Mouse (Mus musculus) erythroblast, embryonic 14.5 days (primary cell): ENCODE data around the gene Plekha5.

Experiments used
- GATA1 ChIP-seq: IDR thresholded peaks from 2 replicates; pipeline ENCODE4 v1.6.1; 2012; ENCODE audit warnings: low read length, inconsistent platforms, mixed read lengths
- TAL1 ChIP-seq: IDR thresholded peaks from 3 replicates; pipeline ENCODE4 v1.6.1; 2012; ENCODE audit warnings: low read length, inconsistent platforms, mixed read lengths

DNA sequence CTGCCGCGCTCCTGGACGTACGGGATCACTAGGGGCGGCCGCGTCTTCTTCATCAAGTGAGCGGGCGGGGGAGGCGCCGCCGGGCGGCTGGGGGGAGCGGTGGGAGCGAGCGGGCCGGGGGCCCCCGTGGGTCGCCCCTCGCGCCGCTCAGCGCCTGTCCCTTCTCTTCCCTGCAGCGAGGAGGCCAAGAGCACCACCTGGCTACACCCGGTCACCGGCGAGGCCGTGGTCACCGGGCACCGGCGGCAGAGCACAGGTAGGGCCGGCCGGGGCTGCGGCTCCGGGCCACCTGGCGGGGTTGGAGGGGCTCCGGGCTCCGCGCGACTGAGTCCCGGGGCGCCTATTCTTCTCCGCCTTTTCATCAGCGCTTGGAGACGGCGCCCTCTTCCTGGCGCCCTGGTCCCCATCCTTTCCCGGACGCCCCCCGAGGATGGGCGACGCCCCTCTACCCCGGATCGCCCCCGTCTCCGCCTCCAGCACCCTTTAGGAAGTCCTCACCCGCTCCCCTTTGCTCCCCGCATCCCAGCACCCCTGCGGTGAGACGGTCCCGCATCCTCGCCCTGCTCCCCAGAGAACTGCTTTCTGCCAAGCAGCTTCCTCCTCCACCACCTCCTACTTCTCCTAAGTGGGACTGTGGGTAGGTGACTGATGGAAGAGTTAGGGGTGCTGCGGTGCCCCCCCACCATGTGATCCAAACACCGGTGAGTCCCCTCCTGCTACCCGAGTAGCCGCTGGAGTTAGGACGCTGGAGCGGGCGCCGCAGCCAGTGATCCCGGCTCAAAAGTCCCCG, 542 bp downstream of the Plekha5 start:
- TF ChIP-seq TAL1: no peak
- no peak for TF ChIP-seq GATA1
